Mouse (Mus musculus): ENCODE data around the gene Cpm. TPM values are rescaled to one million over a fixed set of nuclear protein-coding genes. Genes with fewer than 3 reads are reported as not detected.
"Not testable (repeated sequence)": the region's sequence is repeated elsewhere in the genome, so short reads cannot be mapped to it uniquely, and the experiment has no call there.

Cpm gene
- total RNA-seq (2022), result 1 to 10 TPM; 1.3 to 2.2 (median 1.5) TPM

- peak; percentile 17 to 21 for DNase-seq (ENCODE audit: low spot score in 2 of 2)
Measured at GRCm38 (mm10) chr10:117629169-117629971, at the start of gene Cpm. Gene Cpm, plus strand, starts transcription at chr10:117629500.

DNA sequence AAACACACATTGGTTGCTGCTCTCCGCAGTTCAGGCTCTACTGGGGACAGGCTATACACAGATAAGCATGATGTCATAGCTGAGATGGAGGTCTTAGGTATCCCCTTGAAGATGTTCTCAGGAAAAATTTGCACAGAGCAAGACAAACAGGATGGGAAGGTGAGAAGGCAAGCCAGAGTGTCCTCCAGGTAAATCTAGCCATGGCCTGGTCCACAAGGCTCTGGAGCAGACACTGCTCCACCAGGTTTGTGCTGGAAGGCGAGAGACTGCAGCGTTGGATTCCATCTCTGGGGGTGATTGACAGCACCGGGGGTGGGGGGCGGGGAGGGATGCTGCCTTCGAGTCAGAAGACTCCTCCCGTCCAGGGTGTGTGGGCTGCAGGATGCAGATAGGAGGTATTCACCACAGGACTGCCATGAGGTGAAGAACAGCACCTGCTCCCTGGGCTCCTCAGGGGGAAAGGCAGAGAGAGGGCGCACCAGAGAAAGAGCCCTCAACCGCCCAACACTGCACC is 49.5 kb upstream of the Cpm start:
- DNase-seq (ENCODE audit: low spot score in 2 of 2), result no peak

GRCm38 (mm10) chr10:117580405-117580804 is 48.9 kb upstream of the Cpm start:
- no peak for DNase-seq (ENCODE audit: low spot score in 2 of 2)

- no peak for DNase-seq (ENCODE audit: low spot score in 2 of 2)
Measured at GRCm38 (mm10) chr10:117581007-117581752, 48.1 kb upstream of the Cpm start.

- DNase-seq (ENCODE audit: low spot score in 2 of 2), result no peak
Measured at GRCm38 (mm10) chr10:117581753-117582062, 47.6 kb upstream of the Cpm start.

DNA sequence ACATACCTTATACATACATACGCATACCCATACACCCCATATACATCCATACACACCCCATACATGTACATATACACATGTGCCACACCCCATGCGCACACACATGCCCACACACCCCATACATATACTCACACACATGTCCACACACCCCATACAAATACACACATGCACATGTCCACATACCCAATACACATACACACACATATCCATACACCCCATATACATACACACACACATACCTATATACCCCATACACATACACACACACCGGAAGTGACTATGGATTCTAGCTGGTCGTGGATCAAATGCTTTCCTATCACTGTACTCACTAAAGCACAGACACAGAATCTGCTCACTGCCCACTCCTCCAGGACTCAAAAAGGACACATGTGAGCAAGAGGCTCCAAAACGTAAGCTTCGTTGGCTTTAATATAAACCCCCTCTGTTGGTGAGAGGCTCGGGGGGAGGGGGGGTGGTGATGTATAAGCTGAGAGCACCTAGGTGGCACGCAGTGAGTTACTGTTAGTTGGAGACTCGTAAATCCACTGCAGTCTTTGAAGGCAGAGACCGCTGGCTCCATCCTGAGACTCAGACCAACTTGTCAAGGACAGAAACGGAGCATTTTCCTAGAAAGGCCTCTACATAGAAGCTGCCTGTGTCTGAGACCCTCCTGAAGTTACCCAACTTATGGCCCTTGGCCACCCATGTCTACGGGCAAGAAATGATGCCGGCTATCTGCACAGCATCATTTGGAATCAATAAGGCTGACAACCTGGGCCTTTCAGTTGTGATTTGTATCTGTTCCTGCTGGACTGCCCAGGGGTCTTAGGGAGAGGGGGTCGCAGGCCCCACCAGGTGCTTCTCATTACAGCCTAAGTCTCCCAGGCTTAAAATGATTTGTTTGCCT is 45.9 kb upstream of the Cpm start:
- DNase-seq (ENCODE audit: low spot score in 2 of 2), result no peak

DNA sequence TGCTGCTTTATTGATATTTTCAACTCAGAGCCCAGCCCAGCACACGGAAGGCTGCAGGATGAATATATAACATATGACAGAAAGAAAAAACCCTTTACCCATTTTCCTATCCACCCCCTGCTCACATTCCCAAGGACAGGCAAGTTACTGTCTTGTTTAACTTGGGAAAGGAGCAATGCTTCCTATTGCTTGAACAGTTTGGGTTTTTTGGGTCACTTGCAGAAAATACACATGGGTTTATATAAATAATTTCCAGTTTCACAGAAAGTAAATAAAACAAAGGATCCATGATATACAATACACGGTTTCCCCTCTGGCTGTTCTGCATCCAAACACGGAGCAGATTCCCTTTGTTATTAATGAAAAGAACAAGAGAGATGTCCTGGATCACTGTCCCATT is 45.2 kb upstream of the Cpm start:
- no peak for DNase-seq (ENCODE audit: low spot score in 2 of 2)

- DNase-seq (ENCODE audit: low spot score in 2 of 2), result no peak
Measured at GRCm38 (mm10) chr10:117584566-117585515, 44.5 kb upstream of the Cpm start.

- no peak for DNase-seq (ENCODE audit: low spot score in 2 of 2)
Measured at GRCm38 (mm10) chr10:117585600-117586299, 43.5 kb upstream of the Cpm start.

- no peak for DNase-seq (ENCODE audit: low spot score in 2 of 2)
Measured at GRCm38 (mm10) chr10:117586859-117587258, 42.4 kb upstream of the Cpm start.

DNA sequence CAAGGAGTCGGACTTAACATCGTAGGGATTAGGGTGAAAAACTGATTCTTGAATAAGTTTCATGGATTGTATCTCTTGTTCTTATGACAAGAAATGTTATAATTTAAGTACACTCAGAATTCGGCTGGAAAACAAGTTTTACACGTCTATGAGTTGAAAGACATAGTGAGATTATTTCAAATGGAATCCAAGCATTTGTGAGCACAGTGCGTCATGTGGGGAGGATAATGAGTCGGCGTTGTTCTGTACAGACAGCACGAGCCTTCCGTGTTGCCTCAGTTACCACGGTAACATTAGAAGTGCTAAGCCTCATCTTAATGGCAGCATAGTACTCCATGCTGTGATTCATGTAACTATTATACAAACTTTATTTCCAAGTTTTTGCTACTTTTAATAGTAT is 42.0 kb upstream of the Cpm start:
- DNase-seq (ENCODE audit: low spot score in 2 of 2), result no peak

DNA sequence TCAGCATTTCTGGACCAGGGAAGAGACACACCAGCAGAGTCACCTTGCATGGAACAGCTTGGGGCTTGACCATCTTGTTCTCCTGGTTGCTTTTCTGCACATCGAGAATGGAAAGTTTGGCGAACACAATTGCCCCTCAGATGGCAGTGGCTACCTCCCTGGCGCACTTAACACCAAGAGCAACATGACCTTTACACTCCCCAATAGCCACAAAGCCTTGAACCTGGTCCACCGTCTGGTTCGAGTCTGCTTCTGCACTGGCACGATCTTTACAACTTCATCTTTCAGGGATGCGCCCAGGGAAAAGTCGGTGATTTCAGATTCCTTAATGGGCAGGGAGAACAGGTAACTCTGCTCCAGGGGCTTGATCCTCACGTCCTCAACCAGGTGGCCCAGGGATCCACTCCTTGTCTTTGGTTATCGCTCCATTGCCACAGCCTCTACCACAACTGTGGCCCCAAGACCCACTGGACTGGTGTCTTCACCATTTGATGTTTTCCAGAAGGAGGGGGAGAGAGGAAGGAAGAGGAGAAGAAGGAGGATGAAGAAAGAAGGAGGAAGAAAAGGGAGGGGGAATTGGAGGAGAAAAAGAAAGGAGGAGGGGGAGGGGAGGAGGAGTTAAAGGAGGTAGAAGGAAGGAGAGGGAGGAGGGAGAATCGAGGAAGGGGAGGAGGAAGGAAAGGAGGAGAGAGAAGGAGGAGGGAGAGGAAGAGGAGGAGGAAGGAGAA is 40.7 kb upstream of the Cpm start:
- not testable (repeated sequence) for DNase-seq (ENCODE audit: low spot score in 2 of 2)

DNA sequence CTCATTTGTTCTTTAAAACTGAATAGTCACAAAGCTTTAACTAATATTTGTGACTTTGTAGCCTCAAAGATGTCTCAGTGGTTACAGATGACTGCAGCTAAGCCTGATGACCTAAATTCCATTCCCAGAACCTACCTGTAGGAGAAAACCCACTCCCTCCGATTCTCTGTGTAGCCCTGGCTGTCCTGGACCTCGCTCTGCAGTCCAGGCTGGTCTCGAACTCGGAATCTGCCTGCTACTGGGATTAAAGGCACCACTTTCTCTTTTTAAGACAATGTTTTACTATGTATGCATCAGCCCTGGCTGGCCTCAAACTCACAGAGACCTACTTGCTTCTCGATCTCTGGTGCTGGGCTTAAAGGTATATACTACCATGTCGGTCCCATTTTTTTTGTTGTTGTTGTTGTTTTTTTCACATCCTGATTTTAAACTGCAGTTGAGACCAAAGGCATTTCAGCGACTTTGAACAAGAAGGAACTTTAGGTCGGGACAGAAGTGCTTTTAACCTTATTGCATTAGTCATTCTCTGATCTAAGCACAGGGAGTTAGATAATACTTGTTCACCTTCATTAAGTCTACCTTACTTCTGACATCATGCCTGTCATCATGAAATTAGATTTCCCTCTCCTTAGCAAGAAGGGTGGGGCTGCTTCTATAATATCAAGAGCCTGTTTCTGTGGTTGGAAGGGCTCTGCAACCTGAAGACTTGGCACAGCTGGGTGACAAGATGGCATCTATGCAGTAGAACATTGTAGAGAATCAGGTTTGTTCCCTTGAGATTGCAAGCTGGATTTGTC is 40.0 kb upstream of the Cpm start:
- no peak for DNase-seq (ENCODE audit: low spot score in 2 of 2)

DNA sequence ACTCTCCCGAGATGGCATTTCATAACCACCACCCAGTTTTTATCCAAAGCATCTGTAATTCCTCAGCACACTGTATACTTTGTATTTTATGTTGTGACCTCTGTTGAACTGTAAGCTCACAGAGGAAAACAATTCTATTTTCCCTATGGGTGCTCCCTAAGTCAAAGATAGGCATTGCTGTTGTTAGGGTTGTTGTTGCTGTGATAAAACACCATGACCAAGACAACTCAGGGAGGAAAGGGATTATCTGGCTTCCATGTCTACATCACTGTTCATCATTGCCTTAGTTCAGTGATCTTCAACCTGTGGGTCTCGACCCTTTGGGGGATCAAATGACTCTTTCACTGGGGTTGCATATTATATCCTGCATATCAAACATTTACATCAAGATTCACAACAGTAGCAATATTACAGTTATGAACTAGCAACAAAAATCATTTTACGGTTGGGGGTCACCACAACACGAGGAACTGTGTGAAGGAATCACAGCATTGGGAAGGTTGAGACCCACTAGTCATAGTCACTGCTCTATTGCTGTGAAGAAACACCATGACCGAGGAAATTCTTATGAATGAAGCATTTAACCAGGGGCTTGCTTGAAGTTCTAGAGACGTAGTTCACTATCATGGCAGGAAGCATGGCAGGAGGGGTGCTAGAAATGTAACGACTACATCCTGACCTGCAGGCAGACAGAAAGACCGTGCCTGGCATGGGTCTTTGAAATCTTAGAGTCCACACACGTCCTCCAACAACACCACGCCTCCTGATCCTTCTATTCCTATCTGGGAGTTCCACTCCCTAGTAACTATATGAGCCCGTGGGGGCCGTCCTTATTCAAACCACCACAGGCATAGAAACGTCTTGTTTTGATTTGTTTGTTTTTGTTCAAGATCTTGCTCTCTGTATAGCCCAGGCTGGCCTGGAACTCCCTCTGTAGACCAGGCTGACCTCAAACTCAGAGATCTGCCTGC is 38.7 kb upstream of the Cpm start:
- DNase-seq (ENCODE audit: low spot score in 2 of 2), result no peak

DNA sequence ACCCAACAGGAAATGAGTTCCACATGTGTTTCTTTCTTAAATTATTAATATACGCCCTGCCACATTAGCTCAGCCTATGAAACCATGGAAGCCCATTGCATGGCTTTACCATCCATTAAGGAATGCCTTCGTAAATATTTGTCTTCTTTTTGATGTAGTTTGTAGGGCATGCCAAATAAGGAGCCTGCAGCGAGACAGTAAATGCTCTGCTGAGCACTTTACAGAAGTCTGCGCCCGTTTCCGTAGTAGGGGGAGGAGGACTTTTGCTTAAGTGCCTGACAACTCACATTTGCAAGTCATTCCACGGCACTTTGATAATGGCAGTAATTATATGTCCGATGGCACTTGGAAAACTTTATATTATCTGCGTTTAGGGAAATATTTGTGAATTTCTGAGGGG is 37.5 kb upstream of the Cpm start:
- DNase-seq (ENCODE audit: low spot score in 2 of 2), result no peak

DNA sequence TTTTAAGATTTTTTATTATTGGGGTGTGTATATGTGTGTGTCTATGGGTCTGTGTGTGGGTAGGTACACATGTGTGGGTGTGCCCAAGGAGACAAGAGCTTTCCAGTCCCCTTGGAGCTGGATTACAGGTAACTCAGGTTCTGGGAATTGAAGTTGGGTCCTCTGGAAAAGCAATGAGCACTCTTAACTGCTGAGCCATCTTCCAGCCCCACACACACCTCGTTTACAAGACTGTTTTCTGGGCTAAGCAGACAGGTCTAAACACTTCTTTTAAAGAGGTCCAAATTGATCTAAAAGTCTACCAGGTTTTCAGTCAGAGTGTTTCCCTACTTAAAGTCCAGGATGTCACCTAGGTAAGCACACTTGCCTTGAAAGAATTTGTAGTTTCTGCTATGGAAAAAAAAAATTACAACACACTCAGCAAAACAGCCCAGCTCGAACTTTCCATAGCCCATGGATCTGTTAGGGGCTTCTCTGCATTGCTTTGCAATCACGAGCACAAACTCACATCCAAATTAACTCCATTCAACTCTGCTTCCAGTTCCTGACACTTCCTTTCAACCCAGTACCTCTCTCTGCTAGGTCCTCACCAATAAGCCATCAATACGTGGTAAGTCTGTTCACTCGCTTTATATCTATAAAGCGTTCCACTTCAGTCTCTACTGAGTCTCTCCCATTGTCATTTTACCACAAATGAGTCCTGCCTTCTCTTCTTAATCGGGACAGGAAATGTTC is 36.8 kb upstream of the Cpm start:
- DNase-seq (ENCODE audit: low spot score in 2 of 2), result no peak
